Mouse (Mus musculus) heart, embryonic 12.5 days (tissue): ENCODE results near the gene Zfp563. TPM values are rescaled to one million over a fixed set of nuclear protein-coding genes. Genes with fewer than 3 reads are reported as not detected.

Experiments used
- polyA plus RNA-seq: library from polyadenylated mRNA; unstranded; fragments of >200 nt; fragmentation: Nextera tagmentation; extraction: Ambion mirVana; gene quantifications from 2 replicates; pipeline ENCODE4 v1.2.1, GENCODE M21; 2016

The Zfp563 gene
- polyA plus RNA-seq, 1 experiment from 2014 or later = 4.4 TPM

Other genes starting within 250 kb of the Zfp563 start
- gene Zfp870, start 197.7 kb upstream of the Zfp563 start, polyA plus RNA-seq = 5.3 and 6.2 TPM in 2 replicates
- not detected in 2 replicates for gene Cyp4f14, start 172.0 kb upstream of the Zfp563 start, polyA plus RNA-seq
- gene Cyp4f13, start 141.9 kb upstream of the Zfp563 start, polyA plus RNA-seq = 9.7 and 10.9 TPM in 2 replicates
- 5.7 and 6.2 TPM in 2 replicates for gene Zfp472, start 123.5 kb upstream of the Zfp563 start, polyA plus RNA-seq
- gene Zfp952, start 96.2 kb upstream of the Zfp563 start, polyA plus RNA-seq = 6.7 and 8.0 TPM in 2 replicates
- gene Zfp763, start 55.9 kb upstream of the Zfp563 start, polyA plus RNA-seq = 6.5 and 6.7 TPM in 2 replicates
- gene 4921501E09Rik, start 21.3 kb upstream of the Zfp563 start, polyA plus RNA-seq = not detected in 2 replicates
- gene Morc2b, start 50.4 kb downstream of the Zfp563 start, polyA plus RNA-seq = not detected in 2 replicates
- not detected in 2 replicates for gene Olfr55, start 79.1 kb downstream of the Zfp563 start, polyA plus RNA-seq
- gene Olfr239, start 102.0 kb downstream of the Zfp563 start, polyA plus RNA-seq = not detected in 2 replicates
- gene Olfr1564, start 132.4 kb downstream of the Zfp563 start, polyA plus RNA-seq = 0.05 TPM in 1 of 2 replicates, not detected in the other
- gene Zfp955a, start 165.8 kb downstream of the Zfp563 start, polyA plus RNA-seq = 13.0 and 15.3 TPM in 2 replicates
- not detected in 2 replicates for gene Olfr63, start 175.4 kb downstream of the Zfp563 start, polyA plus RNA-seq
- gene Zfp955b, start 200.2 kb downstream of the Zfp563 start, polyA plus RNA-seq = 8.8 and 9.2 TPM in 2 replicates